Mouse (Mus musculus) liver, embryonic 14.5 days (tissue): Measurements from ENCODE around the gene Sh3bgr.

Source experiments
- CTCF ChIP-seq: IDR thresholded peaks from 2 replicates; pipeline ENCODE4 v1.5.1; 2016; ENCODE audit warnings: antibody characterized with exemption, low read depth, control low read depth
- EP300 ChIP-seq: IDR thresholded peaks from 2 replicates; pipeline ENCODE4 v1.6.1; 2016; ENCODE audit warnings: antibody characterized with exemption, low read depth

DNA sequence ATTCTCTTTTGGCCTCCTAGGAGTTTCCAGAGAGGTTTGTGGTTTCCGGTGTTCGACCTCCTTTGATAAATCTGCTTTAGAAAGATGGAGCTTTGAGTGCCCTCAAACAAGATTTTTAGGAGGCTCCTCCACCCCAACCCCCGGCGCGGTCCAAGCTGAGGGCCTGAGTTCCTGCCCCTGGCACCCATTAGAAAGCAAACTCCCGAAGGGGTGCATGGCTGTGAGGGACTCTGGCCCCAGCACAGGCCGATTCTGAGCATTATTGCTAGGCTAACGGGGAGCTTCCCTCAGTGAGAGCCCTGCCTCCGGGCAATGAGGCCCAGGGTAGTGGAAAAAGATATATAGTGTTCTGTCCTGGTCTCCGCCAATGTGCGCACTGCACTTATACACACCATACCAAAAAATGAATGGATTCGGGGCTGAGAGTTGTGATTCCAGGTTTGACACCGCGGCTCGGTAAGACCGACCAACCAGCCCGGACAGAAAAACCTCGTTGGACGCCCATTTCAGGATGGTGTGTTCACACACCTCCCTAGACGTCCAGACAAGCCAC lies 40.4 kb upstream of the Sh3bgr start:
- TF ChIP-seq CTCF = no peak
- TF ChIP-seq EP300 = no peak
